Mouse (Mus musculus) MN1 (cell line): ENCODE results near the gene Raph1.

Experiments used
- DNase-seq: peaks from one replicate; pipeline ENCODE4 v3.0.0-alpha.2; 2016; ENCODE audit warnings: low spot score

The Raph1 gene

GRCm38 (mm10) chr1:60566631-60567311, at the start of gene Raph1:
Gene Raph1 (minus strand): TSS chr1:60567104.
- peak; percentile 90 for DNase-seq

GRCm38 (mm10) chr1:60615703-60616102, 48.8 kb upstream of the Raph1 start:
- no peak for DNase-seq

GRCm38 (mm10) chr1:60614902-60615301, 48.0 kb upstream of the Raph1 start:
- DNase-seq = no peak

- DNase-seq = no peak
Observed at GRCm38 (mm10) chr1:60611968-60612367, 45.1 kb upstream of the Raph1 start.

- DNase-seq = no peak
Observed at GRCm38 (mm10) chr1:60610631-60611030, 43.7 kb upstream of the Raph1 start.

GRCm38 (mm10) chr1:60609011-60609775, 42.3 kb upstream of the Raph1 start:
- no peak for DNase-seq

GRCm38 (mm10) chr1:60604481-60605021, 37.6 kb upstream of the Raph1 start:
- no peak for DNase-seq

GRCm38 (mm10) chr1:60600682-60601081, 33.8 kb upstream of the Raph1 start:
- DNase-seq = no peak

GRCm38 (mm10) chr1:60599926-60600325, 33.0 kb upstream of the Raph1 start:
- no peak for DNase-seq

- no peak for DNase-seq
Observed at GRCm38 (mm10) chr1:60599013-60599701, 32.3 kb upstream of the Raph1 start.

GRCm38 (mm10) chr1:60596386-60597320, 29.7 kb upstream of the Raph1 start:
- no peak for DNase-seq

GRCm38 (mm10) chr1:60593101-60593500, 26.2 kb upstream of the Raph1 start:
- DNase-seq = no peak

- no peak for DNase-seq
Observed at GRCm38 (mm10) chr1:60588887-60589629, 22.2 kb upstream of the Raph1 start.

GRCm38 (mm10) chr1:60580990-60581389, 14.1 kb upstream of the Raph1 start:
- no peak for DNase-seq

- DNase-seq = no peak
Observed at GRCm38 (mm10) chr1:60579886-60580285, 13.0 kb upstream of the Raph1 start.

- DNase-seq = no peak
Observed at GRCm38 (mm10) chr1:60572699-60573098, 5.8 kb upstream of the Raph1 start.

GRCm38 (mm10) chr1:60569741-60570140, 2.8 kb upstream of the Raph1 start:
- no peak for DNase-seq

- DNase-seq = no peak
Observed at GRCm38 (mm10) chr1:60569210-60569609, 2.3 kb upstream of the Raph1 start.

- DNase-seq = no peak
Observed at GRCm38 (mm10) chr1:60567321-60567720, 417 bp upstream of the Raph1 start.

GRCm38 (mm10) chr1:60565931-60566630, 823 bp downstream of the Raph1 start:
- peak; percentile 48 for DNase-seq
